Mouse (Mus musculus) lung, adult 2 months (tissue): ENCODE data around the gene Mmp10.

ENCODE experiments used
- CTCF ChIP-seq: fragments of 200-500 bp; IDR thresholded peaks from 2 replicates; pipeline ENCODE4 v1.5.1; 2011; ENCODE audit warnings: mild to moderate bottlenecking, low read length, control low read depth; ENCODE audit not compliant: insufficient read depth
- POLR2A ChIP-seq: fragments of 200-500 bp; IDR thresholded peaks from 2 replicates; pipeline ENCODE4 v1.6.1; 2011; ENCODE audit warnings: low read depth, mild to moderate bottlenecking, control low read depth, low read length, borderline replicate concordance; ENCODE audit errors: extremely low read depth

DNA sequence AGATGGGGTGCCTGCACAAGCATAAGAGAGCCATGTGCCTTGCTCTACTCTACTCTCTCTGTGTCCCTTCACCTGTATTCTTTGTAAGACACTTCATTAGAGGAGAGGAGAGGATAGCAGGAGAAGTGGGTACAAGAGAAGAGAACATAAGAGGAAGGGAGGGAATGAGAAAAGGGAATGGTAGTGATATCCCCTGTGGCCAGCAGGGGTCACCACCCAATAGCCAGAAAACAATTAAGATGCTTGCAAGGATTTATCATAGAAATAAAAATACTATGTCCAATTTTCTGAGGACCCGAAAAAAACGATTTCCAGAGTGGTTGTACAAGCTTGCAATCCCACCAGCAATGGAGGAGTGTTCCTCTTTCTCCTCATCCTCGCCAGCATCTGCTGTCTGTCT, 52.2 kb downstream of the Mmp10 start:
- TF ChIP-seq CTCF (no peak; the same call in 1 of the 2 replicates), POLR2A (no peak)
